In the genomic region with DNA sequence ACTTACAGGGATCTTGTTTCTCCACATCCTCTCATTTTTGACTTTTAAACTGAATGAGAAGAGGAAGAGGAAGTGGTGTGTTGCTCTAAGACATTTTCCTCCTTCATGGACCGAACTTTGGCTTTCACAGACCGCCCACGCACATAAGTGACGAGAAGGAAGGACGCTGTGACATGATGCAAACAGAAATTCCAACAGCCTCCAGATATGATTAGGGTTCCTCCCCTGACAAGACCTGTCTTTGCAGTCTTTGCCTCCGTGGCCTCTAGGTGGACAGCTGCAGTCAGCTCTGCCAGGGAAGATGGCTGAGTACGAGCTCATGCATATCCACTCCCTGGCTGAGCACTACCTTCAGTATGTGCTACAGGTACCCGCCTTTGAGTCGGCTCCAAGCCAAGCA, we compare ENCODE assay signal across 22 mouse cellular contexts. TPM values are rescaled to one million over a fixed set of nuclear protein-coding genes. Genes with fewer than 3 reads are reported as not detected.
DNase-seq lines count a peak whose midpoint lies in the region; ATAC-seq and TF ChIP-seq lines count a peak whose summit lies in the region.
"Not testable (repeated sequence)": the region's sequence is repeated elsewhere in the genome, so short reads cannot be mapped to it uniquely, and the experiment has no call there.
"Had no signal": no experiment of that assay in that cellular context is flagged by ENCODE, and none has a peak within 500 bp of the region (broad histone marks: within the 10 kb centered on the region; RNA-seq: fewer than 3 reads in every experiment).

A gene (plus strand): TSS at position 281 of the 400 bp plus-strand sequence.

- H3K4me3 ChIP-seq in liver, adult 2 months (ENCODE audit: insufficient read depth, low read depth, low read length); lung, embryonic 16.5 days (ENCODE audit: low read length): not testable (repeated sequence)

- not testable (repeated sequence) for TF ChIP-seq POLR2A in liver, adult 2 months (IDR thresholded peaks at IDR 0.05; ENCODE audit: extremely low read depth, insufficient read depth, low read length)

- not testable (repeated sequence) for H3K9me3 ChIP-seq in lung, embryonic 16.5 days (ENCODE audit: control insufficient read depth, low read length)

- TF ChIP-seq CTCF in liver, adult 2 months (IDR thresholded peaks at IDR 0.05; ENCODE audit: low read depth, low read length): not testable (repeated sequence)

- not testable (repeated sequence) for H3K79me2 ChIP-seq in liver, adult 2 months (ENCODE audit: control insufficient read depth, insufficient read depth, low read length)

- not testable (repeated sequence) for H3K4me2 ChIP-seq in lung, embryonic 16.5 days (ENCODE audit: low read depth, low read length)

- H3K27ac ChIP-seq in liver, adult 2 months (replicated peaks; ENCODE audit: insufficient read depth, low read depth, low read length); lung, embryonic 16.5 days (ENCODE audit: low read length): not testable (repeated sequence)

- peak; percentile 75 to 77 for ATAC-seq in hematopoietic stem cell, adult 5-6 weeks (replicated peaks in 1 of 2; ENCODE audit: insufficient read depth in 1 of 2, low FRiP score in 2 of 2, low TSS enrichment in 1 of 2, low read depth in 1 of 2, poor library complexity in 2 of 2, severe bottlenecking in 2 of 2)
- ATAC-seq in lung, embryonic 16.5 days (ENCODE audit: low read depth): 0 out of 2 replicates have a peak, but pooled peaks have one; percentile 31
- ATAC-seq in megakaryocyte, adult 5-6 weeks (ENCODE audit: poor library complexity, severe bottlenecking): peak; percentile 97

- not testable (repeated sequence) for H3K27me3 ChIP-seq in liver, adult 2 months (ENCODE audit: control insufficient read depth, insufficient read depth, low read length); lung, embryonic 16.5 days (ENCODE audit: control insufficient read depth, insufficient read depth, low read depth, low read length)

- H3K4me1 ChIP-seq in liver, adult 2 months (ENCODE audit: control insufficient read depth, insufficient read depth, low read length); lung, embryonic 16.5 days (replicated peaks; ENCODE audit: control insufficient read depth, insufficient read depth, low read length): not testable (repeated sequence)

- DNase-seq in CD4-positive, CD25-positive, alpha-beta regulatory T cell, adult 2 months (ENCODE audit: low read depth, low spot score): peak; percentile 26
- peak; percentile 8 for DNase-seq in T-cell, adult 2 months (ENCODE audit: low spot score)
- DNase-seq in liver, adult 2 months (ENCODE audit: extremely low read depth, low read depth, low spot score): peak; percentile 0
- DNase-seq in naive thymus-derived CD4-positive, alpha-beta T cell, adult 2 months (ENCODE audit: low read depth): peak; percentile 39

- H3K9ac ChIP-seq in liver, adult 2 months (ENCODE audit: low read depth, low read length); lung, embryonic 16.5 days (ENCODE audit: low read length): not testable (repeated sequence)

- not testable (repeated sequence) for H3K36me3 ChIP-seq in liver, adult 2 months (ENCODE audit: control insufficient read depth, insufficient read depth, low read length); lung, embryonic 16.5 days (ENCODE audit: control insufficient read depth, insufficient read depth, low read length)

- 57% methylated on average over 9 of the region's 9 CpGs for WGBS in liver, adult 2 months
- WGBS in lung, embryonic 16.5 days: 58% methylated on average over 9 of the region's 9 CpGs

RNA-seq across cellular contexts. Expression of the gene that starts here (rescaled TPM):
- not detected in 2 replicates for total RNA-seq in hematopoietic stem cell, adult 5-6 weeks (2017)
- total RNA-seq in liver, adult 2 months (2014; rRNA removed): 0.67 TPM in 1 of 2 replicates, not detected in the other
- polyA plus RNA-seq in liver, adult 2 months (2012; rRNA removed): not detected in 2 replicates
- not detected in 2 replicates for polyA plus RNA-seq in lung, embryonic 16.5 days (2015; fragmentation: Nextera tagmentation; extraction: Ambion mirVana)
- total RNA-seq in megakaryocyte, adult 5-6 weeks (2015): not detected in 2 replicates
- not detected in 2 replicates for total RNA-seq in megakaryocyte, adult 5-6 weeks (2017)
- total RNA-seq: adrenal gland, adult 18-20 months; adrenal gland, postnatal 14 days; ES-E14; gastrocnemius, postnatal 10 days; gastrocnemius, postnatal 4 days; heart, adult 2 months; heart, postnatal 14 days had no signal
- polyA plus RNA-seq: embryonic facial prominence, embryonic 13.5 days; forebrain, embryonic 12.5 days; forebrain, embryonic 16.5 days; frontal cortex, adult 2 months; heart, adult 2 months; heart, embryonic 11.5 days; heart, embryonic 15.5 days; hindbrain, embryonic 10.5 days; hindbrain, embryonic 14.5 days had no signal

Comparison
In these comparisons a context has a peak if more than half of its experiments do, and no peak if none do; other contexts are left out.
1. Peak in ATAC-seq in hematopoietic stem cell, adult 5-6 weeks; RNA of the gene not detected or under 1 TPM.
2. Peak in DNase-seq in liver, adult 2 months; RNA of the gene not detected or under 1 TPM.
3. Peak in ATAC-seq in lung, embryonic 16.5 days; RNA of the gene not detected or under 1 TPM.
4. Peak in ATAC-seq in megakaryocyte, adult 5-6 weeks; RNA of the gene not detected or under 1 TPM.
5. ATAC-seq: peak in every context shown above with its lines; median percentile 97 in megakaryocyte, adult 5-6 weeks; 76 in hematopoietic stem cell, adult 5-6 weeks; 31 in lung, embryonic 16.5 days.